Mouse (Mus musculus) heart, embryonic 16.5 days (tissue): Measurements from ENCODE around the gene Fads3. TPM values are rescaled to one million over a fixed set of nuclear protein-coding genes. Genes with fewer than 3 reads are reported as not detected.

Source experiments
- ATAC-seq: fragments of 200-750 bp; cut with Nextera tagmentation; replicated peaks from 2 replicates; pipeline ENCODE4 v1.8.0; 2017; ENCODE audit warnings: moderate number of reproducible peaks; ENCODE audit not compliant: insufficient read depth, low FRiP score; ENCODE audit errors: extremely low read depth
- H3K27ac ChIP-seq: fragments of 300-500 bp; sonication (generic); 2 replicates; pipeline ENCODE4 v1.5.1; 2014; ENCODE audit warnings: mild to moderate bottlenecking, low read length, control low read depth, moderate library complexity
- H3K27me3 ChIP-seq: fragments of 300-500 bp; sonication (generic); 2 replicates; pipeline ENCODE4 v1.6.1; 2014; ENCODE audit warnings: low read length, mixed read lengths; ENCODE audit not compliant: control insufficient read depth, insufficient read depth
- H3K36me3 ChIP-seq: fragments of 300-500 bp; sonication (generic); 2 replicates; pipeline ENCODE4 v1.6.1; 2014; ENCODE audit not compliant: control insufficient read depth, insufficient read depth
- H3K4me1 ChIP-seq: fragments of 300-500 bp; sonication (generic); 2 replicates; pipeline ENCODE4 v1.6.1; 2014; ENCODE audit warnings: low read length, mixed read lengths; ENCODE audit not compliant: control insufficient read depth, insufficient read depth
- H3K4me2 ChIP-seq: fragments of 300-500 bp; sonication (generic); 2 replicates; pipeline ENCODE4 v1.6.1; 2014; ENCODE audit warnings: low read depth, mild to moderate bottlenecking, control low read depth, low read length
- H3K4me3 ChIP-seq: fragments of 300-500 bp; sonication (generic); 2 replicates; pipeline ENCODE4 v1.5.1; 2014; ENCODE audit warnings: mild to moderate bottlenecking, control low read depth, low read length
- H3K9ac ChIP-seq: fragments of 300-500 bp; sonication (generic); 2 replicates; pipeline ENCODE4 v1.6.1; 2014; ENCODE audit warnings: low read length, control low read depth
- H3K9me3 ChIP-seq: fragments of 300-500 bp; sonication (generic); replicated peaks from 2 replicates; pipeline ENCODE4 v1.6.1; 2016; ENCODE audit warnings: low read length; ENCODE audit not compliant: control insufficient read depth
- WGBS: fragments of 180-500 bp; shearing (Covaris S2); extraction: QIAGEN DNeasy Blood & Tissue Kit; methylation state at CpG from one replicate; pipeline ENCODE4 v1.1.7; 2014; 5-methylcytosine and 5-hydroxymethylcytosine counted together
- polyA plus RNA-seq: library from polyadenylated mRNA; unstranded; fragments of >200 nt; fragmentation: Nextera tagmentation; extraction: Ambion mirVana; gene quantifications from 2 replicates; pipeline ENCODE4 v1.2.1, GENCODE M21; 2015

Gene Fads3
- polyA plus RNA-seq, 1 experiment from 2014 or later, result 31.5 TPM

DNA sequence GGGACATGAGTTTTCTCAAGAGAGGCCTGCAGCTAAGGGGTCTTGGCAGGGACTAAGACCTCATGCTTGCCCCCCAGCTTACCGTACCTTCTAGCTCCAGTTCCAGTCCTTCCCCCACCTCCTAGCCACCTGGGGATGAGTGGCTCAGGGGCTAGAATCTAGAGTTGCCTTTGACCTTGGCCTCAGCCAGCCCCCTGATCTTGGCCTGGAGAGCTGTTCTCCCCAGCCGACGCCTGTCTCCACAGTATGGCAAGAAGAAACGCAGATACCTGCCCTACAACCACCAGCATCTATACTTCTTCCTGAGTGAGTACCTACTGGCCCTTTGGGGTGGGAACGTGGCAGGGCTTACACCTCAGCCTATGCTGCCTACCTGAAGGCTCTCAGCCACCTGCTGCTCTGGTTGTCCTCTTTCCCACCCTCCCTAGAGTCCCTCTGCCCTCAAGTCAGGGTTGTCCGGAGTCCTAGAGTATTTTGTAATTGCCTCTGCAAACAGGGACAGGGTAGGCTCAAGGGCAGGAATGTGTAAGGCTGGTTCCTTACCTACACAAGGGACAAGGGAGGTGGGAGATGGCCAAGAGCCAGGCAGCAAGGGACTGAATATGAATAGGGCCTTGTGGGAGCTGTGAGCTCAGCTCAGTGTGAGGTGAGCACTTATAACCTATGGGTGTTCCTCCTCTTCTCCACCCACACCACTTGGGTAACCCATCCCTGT, 13.1 kb downstream of the Fads3 start:
- peaks cover 15% of the 10 kb centered on the region for H3K4me1 ChIP-seq
- H3K27ac ChIP-seq, result no peak overlapping the region
- 83% methylated on average over 6 of the region's 6 CpGs for WGBS
- H3K4me2 ChIP-seq, result no peak overlapping the region
- H3K4me3 ChIP-seq, result no peak overlapping the region
- no peaks in the 10 kb centered on the region for H3K27me3 ChIP-seq
- H3K36me3 ChIP-seq, result peaks cover 58% of the 10 kb centered on the region
- H3K9me3 ChIP-seq, result no peaks in the 10 kb centered on the region
- ATAC-seq, result no peak
- no peak overlapping the region for H3K9ac ChIP-seq

DNA sequence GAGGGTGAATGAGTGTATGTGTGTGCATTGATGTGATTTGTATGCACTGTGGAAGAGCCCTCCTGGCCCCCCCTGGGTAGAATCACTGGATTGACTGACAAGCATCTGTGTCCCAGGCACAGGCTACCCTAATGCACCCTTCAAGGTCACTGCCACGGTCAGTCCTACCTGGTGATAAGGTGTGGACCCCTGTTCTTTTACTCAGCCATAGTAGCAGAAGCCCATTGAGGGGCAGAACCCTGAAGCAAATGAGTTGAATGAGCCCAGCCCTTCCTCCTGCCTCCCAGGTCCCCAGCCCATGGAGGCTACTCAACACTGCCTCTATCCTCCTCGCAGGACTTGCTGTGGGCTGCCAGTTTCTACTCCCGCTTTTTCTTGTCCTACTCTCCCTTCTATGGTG, 13.9 kb downstream of the Fads3 start:
- Histone ChIP-seq H3K4me2 (no peak overlapping the region), H3K27me3 (no peaks in the 10 kb centered on the region), H3K36me3 (peaks cover 58% of the 10 kb centered on the region), H3K9ac (no peak overlapping the region), H3K9me3 (no peaks in the 10 kb centered on the region), H3K4me3 (no peak overlapping the region), H3K4me1 (peaks cover 7% of the 10 kb centered on the region), H3K27ac (no peak overlapping the region)
- WGBS, result 76% methylated on average over 3 of the region's 3 CpGs
- ATAC-seq, result no peak

DNA sequence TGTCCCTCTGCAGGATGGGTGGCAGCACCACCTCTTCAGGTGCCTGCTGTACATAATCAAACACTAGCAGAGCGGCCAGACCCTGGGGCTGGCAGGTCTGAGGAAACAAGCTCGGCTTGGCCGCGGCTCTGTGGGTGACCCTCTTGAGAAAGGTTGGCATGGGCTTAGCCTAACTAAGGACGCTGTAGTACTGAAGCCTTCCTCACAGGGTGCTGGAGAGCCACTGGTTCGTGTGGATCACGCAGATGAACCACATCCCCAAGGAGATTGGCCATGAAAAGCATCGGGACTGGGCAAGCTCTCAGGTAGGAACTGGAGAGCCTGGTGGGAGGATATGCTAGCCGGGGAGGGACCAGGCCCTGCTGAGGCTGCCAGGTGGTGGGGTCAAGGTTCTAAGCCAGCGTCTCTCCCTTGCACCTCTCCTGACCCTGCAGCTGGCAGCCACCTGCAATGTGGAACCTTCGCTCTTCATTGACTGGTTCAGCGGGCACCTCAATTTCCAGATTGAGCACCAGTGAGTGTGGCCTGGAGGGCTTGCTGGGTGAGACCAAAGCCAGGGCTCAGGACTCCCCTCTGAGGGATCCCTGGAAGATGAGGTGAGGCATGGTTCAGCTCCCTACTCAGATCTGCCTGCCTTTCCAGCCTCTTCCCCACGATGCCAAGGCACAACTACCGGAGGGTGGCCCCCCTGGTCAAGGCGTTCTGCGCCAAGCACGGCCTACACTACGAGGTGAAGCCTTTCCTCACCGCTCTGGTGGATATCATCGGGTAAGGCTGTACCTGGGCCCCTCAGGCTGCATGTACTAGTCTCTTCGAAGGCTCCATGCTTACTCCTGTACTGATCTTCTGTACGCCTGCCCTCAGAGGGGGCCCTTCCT, 14.7 kb downstream of the Fads3 start:
- Histone ChIP-seq H3K4me1 (peaks cover 3% of the 10 kb centered on the region; the same call in 1 of the 2 replicates), H3K4me2 (no peak overlapping the region), H3K27ac (no peak overlapping the region), H3K9ac (no peak overlapping the region), H3K36me3 (peaks cover 58% of the 10 kb centered on the region), H3K4me3 (no peak overlapping the region), H3K27me3 (no peaks in the 10 kb centered on the region), H3K9me3 (no peaks in the 10 kb centered on the region)
- 84% methylated on average over 22 of the region's 22 CpGs for WGBS
- ATAC-seq, result no peak

DNA sequence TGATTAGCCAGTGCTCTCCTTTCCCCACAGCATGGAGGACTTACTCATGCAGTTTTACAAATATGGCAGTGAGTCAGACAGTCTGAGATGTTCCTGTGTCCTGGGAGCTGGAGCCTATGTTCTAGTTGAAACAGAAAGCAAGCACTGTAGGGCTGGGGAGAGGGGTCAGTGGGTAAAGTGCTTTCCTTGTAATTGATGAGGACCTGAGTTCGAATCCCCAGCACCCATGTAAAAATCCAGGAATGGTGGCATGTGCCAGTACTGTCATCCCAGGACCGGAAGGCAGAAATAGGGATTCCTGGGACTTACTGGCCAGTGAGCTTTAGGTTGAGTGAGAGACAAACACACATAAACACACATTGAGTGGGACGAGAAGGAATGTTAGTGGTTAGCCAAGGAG, 15.3 kb downstream of the Fads3 start:
- H3K27me3 ChIP-seq, result no peaks in the 10 kb centered on the region
- H3K27ac ChIP-seq, result no peak overlapping the region
- H3K4me1 ChIP-seq, result no peaks in the 10 kb centered on the region
- WGBS, result 84% methylated on average over 3 of the region's 3 CpGs
- no peak overlapping the region for H3K9ac ChIP-seq
- ATAC-seq, result no peak
- no peak overlapping the region for H3K4me2 ChIP-seq
- H3K36me3 ChIP-seq, result peaks cover 58% of the 10 kb centered on the region
- no peak overlapping the region for H3K4me3 ChIP-seq
- no peaks in the 10 kb centered on the region for H3K9me3 ChIP-seq

DNA sequence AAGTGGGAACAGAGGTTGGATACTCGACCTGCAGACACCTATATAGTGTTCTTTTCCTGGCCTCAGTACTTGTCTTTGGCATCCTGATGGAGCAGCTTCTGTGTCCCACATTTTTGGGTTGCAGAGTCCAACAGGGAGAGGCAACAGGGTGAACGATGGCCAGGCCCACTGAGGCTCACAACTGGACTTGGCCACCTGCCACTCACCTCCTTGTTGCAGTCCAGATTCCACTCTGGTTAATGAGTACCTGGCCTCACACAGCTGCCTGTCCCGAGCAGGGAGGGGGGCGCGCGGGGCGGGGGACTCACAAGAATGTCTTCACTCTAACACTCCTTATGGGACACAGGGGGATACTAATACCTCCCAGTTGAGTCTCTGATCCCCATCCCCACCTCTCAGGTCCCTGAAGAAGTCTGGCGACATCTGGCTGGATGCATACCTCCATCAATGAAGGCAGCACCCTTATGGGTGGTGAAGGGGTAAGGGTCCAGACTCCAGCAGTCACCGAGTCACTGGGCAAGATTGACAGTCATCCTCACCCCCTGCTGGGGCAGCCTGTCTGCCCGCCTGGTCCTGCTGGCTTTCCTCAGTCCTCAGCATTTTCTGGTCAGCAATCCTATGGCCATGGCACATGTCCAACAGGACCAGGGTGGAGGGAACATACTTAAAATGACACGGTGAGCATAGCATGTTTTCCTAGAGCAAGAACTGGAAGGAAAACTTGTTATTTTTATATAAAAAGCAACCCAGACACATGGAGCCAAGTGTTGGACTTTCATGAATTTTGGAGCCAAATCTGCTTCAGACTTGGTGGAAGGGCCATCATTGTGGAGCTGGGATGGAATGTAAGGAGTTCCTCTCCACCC, 16.4 kb downstream of the Fads3 start:
- H3K27ac ChIP-seq, result no peak overlapping the region
- no peak overlapping the region for H3K4me3 ChIP-seq
- no peaks in the 10 kb centered on the region for H3K4me1 ChIP-seq
- no peaks in the 10 kb centered on the region for H3K9me3 ChIP-seq
- H3K4me2 ChIP-seq, result no peak overlapping the region
- no peaks in the 10 kb centered on the region for H3K27me3 ChIP-seq
- 54% methylated on average over 11 of the region's 11 CpGs for WGBS
- peaks cover 57% of the 10 kb centered on the region for H3K36me3 ChIP-seq
- no peak overlapping the region for H3K9ac ChIP-seq
- ATAC-seq, result no peak

DNA sequence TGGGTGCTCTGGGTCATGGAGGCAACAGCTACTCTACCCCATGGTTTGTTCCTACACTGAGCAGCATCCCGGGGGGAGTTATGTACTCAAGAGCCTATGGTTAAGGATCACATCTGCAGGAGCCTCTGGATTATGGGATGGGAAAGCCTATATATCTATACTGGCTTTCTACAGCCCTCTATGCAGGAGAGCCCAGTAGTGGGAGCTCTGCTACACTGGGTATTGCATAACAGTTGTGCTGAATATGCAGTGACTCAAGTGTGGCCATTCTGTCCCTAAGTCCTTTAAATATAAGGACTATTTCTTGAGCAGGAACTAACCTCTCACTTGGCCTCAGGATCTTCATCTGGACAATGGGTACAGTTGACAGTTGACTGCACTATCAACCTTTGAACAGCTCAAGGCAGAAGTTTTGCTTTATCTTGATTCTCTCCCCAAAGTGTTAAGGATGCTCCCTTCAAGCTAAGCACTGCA, 17.0 kb downstream of the Fads3 start:
- no peaks in the 10 kb centered on the region for H3K9me3 ChIP-seq
- no peak overlapping the region for H3K4me3 ChIP-seq
- H3K27ac ChIP-seq, result no peak overlapping the region
- WGBS, result 81% methylated on average over 1 of the region's 1 CpGs
- peaks cover 50% of the 10 kb centered on the region for H3K36me3 ChIP-seq
- no peak overlapping the region for H3K4me2 ChIP-seq
- H3K9ac ChIP-seq, result no peak overlapping the region
- ATAC-seq, result no peak
- no peaks in the 10 kb centered on the region for H3K27me3 ChIP-seq
- no peaks in the 10 kb centered on the region for H3K4me1 ChIP-seq

DNA sequence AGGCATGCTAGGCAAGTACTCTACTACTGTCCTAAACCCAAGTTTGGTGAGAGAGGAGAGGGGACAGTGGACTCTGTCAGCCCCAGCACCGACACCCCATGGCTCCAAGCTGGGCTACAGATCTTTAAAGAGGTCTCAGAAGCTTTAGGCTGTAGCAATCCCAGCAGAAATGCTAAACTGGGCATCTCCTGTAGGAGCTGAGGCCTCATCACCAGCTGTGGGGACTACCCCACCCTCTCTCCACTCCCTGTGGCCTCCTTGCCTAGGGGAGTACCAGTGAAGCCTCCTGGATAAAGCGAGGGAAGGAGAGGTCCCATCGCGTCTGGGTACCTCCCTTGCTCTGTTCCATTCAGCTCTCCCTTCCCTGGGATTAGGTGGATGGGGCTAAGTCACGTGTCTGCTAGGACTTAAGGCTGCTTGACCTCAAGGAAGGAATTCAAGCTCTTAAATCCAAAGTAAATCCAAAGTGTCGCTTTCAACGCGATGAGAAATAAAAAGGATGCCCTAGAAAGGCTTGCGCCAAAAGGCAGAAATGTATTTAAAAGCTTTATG, 17.6 kb downstream of the Fads3 start:
- no peak overlapping the region for H3K9ac ChIP-seq
- no peaks in the 10 kb centered on the region for H3K27me3 ChIP-seq
- no peaks in the 10 kb centered on the region; the same call in 1 of the 2 replicates for H3K4me1 ChIP-seq
- H3K9me3 ChIP-seq, result no peaks in the 10 kb centered on the region
- H3K4me3 ChIP-seq, result no peak overlapping the region
- H3K27ac ChIP-seq, result no peak overlapping the region
- H3K36me3 ChIP-seq, result peaks cover 45% of the 10 kb centered on the region
- H3K4me2 ChIP-seq, result no peak overlapping the region
- no peak for ATAC-seq
- 67% methylated on average over 9 of the region's 9 CpGs for WGBS

DNA sequence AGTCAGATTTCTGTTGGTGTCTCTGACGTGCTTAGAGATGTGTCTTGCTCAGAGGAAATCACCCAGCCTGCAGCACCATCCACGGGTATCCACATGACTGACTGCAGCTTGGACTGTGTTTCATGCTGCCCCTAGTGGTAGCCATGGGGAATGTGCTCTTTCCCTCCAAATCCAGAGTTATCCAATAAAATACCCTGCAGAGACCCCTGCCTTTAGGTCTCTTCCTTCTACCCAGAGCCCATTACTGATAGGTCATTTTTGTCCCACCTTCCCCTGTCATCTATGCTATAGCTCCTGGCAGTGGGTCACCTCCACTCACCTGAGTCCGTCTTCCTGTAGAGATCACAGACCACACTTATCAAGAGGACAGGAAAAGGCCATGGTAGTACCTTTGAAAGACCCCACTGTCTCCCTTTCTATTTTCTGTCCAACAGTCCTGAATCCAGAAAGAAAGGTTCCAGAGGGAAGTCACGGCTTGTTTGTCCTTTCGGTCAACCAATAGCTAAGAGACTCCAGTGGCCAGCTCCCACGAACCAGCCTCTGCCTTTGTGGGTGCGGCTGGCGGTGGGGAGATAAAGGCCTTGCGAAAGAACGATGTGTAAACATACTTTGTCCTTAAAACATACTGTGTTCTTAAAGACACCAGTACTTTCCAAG, 18.7 kb downstream of the Fads3 start:
- Histone ChIP-seq H3K4me1 (peaks cover 2% of the 10 kb centered on the region; the same call in 1 of the 2 replicates), H3K36me3 (peaks cover 34% of the 10 kb centered on the region), H3K4me2 (no peak overlapping the region), H3K4me3 (no peak overlapping the region), H3K27me3 (no peaks in the 10 kb centered on the region), H3K27ac (no peak overlapping the region), H3K9ac (no peak overlapping the region), H3K9me3 (no peaks in the 10 kb centered on the region)
- WGBS, result 30% methylated on average over 10 of the region's 10 CpGs
- ATAC-seq, result peak; percentile 30
